Mouse (Mus musculus) CD4-positive, CD25-positive, alpha-beta regulatory T cell, adult 2 months (primary cell): ENCODE measurements around the gene Fmn2.
A peak's percentile ranks its signal among the peaks of the same experiment; 100 is the strongest.

Source experiments
- DNase-seq: peaks from one replicate; pipeline ENCODE4 v3.0.0-alpha.2; 2012; ENCODE audit warnings: low read depth, low spot score

Gene Fmn2

GRCm38 (mm10) chr1:174557211-174557610, 55.6 kb downstream of the Fmn2 start:
- no peak for DNase-seq

GRCm38 (mm10) chr1:174557841-174558240, 56.2 kb downstream of the Fmn2 start:
- no peak for DNase-seq

- DNase-seq: no peak
Observed at GRCm38 (mm10) chr1:174558488-174558887, 56.9 kb downstream of the Fmn2 start.

- DNase-seq: no peak
Observed at GRCm38 (mm10) chr1:174564561-174564960, 62.9 kb downstream of the Fmn2 start.

GRCm38 (mm10) chr1:174568609-174569008, 67.0 kb downstream of the Fmn2 start:
- DNase-seq: no peak

- DNase-seq: no peak
Observed at GRCm38 (mm10) chr1:174592420-174592980, 90.9 kb downstream of the Fmn2 start.

- DNase-seq: peak; percentile 44
Observed at GRCm38 (mm10) chr1:174594989-174595388, 93.4 kb downstream of the Fmn2 start.

- no peak for DNase-seq
Observed at GRCm38 (mm10) chr1:174597495-174597894, 95.9 kb downstream of the Fmn2 start.

- no peak for DNase-seq
Observed at GRCm38 (mm10) chr1:174598226-174598625, 96.6 kb downstream of the Fmn2 start.

GRCm38 (mm10) chr1:174600041-174600440, 98.4 kb downstream of the Fmn2 start:
- no peak for DNase-seq

GRCm38 (mm10) chr1:174600620-174601019, 99.0 kb downstream of the Fmn2 start:
- no peak for DNase-seq

- DNase-seq: no peak
Observed at GRCm38 (mm10) chr1:174617368-174617767, 115.7 kb downstream of the Fmn2 start.

GRCm38 (mm10) chr1:174621512-174621911, 119.9 kb downstream of the Fmn2 start:
- DNase-seq: no peak

- no peak for DNase-seq
Observed at GRCm38 (mm10) chr1:174623054-174623453, 121.4 kb downstream of the Fmn2 start.

- no peak for DNase-seq
Observed at GRCm38 (mm10) chr1:174630074-174630473, 128.4 kb downstream of the Fmn2 start.

- no peak for DNase-seq
Observed at GRCm38 (mm10) chr1:174636291-174636690, 134.7 kb downstream of the Fmn2 start.

GRCm38 (mm10) chr1:174637564-174638085, 136.0 kb downstream of the Fmn2 start:
- no peak for DNase-seq

GRCm38 (mm10) chr1:174640901-174641300, 139.3 kb downstream of the Fmn2 start:
- no peak for DNase-seq

GRCm38 (mm10) chr1:174643431-174644010, 141.9 kb downstream of the Fmn2 start:
- DNase-seq: no peak

GRCm38 (mm10) chr1:174649421-174649826, 147.8 kb downstream of the Fmn2 start:
- DNase-seq: no peak

GRCm38 (mm10) chr1:174654565-174654964, 152.9 kb downstream of the Fmn2 start:
- no peak for DNase-seq

GRCm38 (mm10) chr1:174655354-174655753, 153.7 kb downstream of the Fmn2 start:
- DNase-seq: no peak

GRCm38 (mm10) chr1:174656554-174656953, 154.9 kb downstream of the Fmn2 start:
- DNase-seq: no peak
